ENCODE assay signal across 8 mouse cellular contexts in the genomic region with DNA sequence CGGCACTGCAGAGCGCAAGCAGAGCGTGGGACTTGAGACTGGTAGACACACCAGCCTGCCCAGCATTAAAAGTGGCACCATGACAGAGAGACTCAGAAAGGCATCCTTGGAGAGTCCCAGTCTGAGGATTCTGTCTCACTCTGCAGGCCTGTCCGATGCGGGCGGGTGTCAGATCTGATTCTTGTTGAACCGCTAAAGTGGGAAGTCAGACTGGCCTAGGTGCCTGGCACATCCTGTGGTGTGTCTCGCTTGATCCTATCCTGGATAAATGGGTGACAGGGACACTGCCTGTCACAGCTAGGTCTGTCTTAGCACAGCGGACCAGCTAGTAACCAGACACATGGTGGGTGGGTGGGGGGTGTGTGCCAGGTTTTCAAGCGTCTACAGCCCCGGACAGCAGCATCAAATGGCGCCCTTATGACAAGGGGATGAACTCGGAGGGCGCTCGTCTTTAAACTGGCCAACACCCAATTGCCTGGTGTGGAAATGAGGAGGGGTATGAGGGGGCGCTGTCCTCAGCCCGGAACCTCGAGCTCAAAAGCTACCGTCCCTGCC. TPM values are rescaled to one million over a fixed set of nuclear protein-coding genes. Genes with fewer than 3 reads are reported as not detected.
DNase-seq lines count a peak whose midpoint lies in the region; TF ChIP-seq lines count a peak whose summit lies in the region.

A gene (minus strand): TSS at position 118 of the 555 bp plus-strand sequence.

- TF ChIP-seq CTCF in embryonic fibroblast, embryonic 13.5 days (IDR thresholded peaks at IDR 0.05; ENCODE audit: borderline replicate concordance, insufficient read depth, low read length) = no peak

- 0 out of 2 replicates have a peak, but pooled peaks cover 2% of the 10 kb centered on the region for H3K4me1 ChIP-seq in embryonic fibroblast, embryonic 13.5 days (ENCODE audit: control insufficient read depth, insufficient read depth, low read length)

- no peak for DNase-seq in layer of hippocampus, adult 8-10 months (ENCODE audit: low spot score in 2 of 2)
- no peak for DNase-seq in layer of hippocampus, adult 9-11 months
- no peak for DNase-seq in layer of hippocampus, postnatal 25 days (ENCODE audit: extremely low spot score in 1 of 2, low spot score in 1 of 2)
- DNase-seq in neural tube, embryonic 10.5 days (ENCODE audit: extremely low spot score, low spot score) = peak; percentile 42
- DNase-seq in thymus, postnatal 25 days = no peak
- no peak for DNase-seq in spleen, postnatal 14 days (ENCODE audit: low spot score in 2 of 2)
- no peak for DNase-seq in adrenal gland, postnatal 36 days

- no peak for TF ChIP-seq POLR2A in embryonic fibroblast, embryonic 13.5 days (IDR thresholded peaks at IDR 0.05; ENCODE audit: low read depth, low read length)

- H3K27ac ChIP-seq in embryonic fibroblast, embryonic 13.5 days (ENCODE audit: insufficient read depth, low read length) = no peak within 1 kb of the TSS

- H3K4me3 ChIP-seq in embryonic fibroblast, embryonic 13.5 days (ENCODE audit: insufficient read depth, low read length) = peak within 1 kb of the TSS; percentile 19; the same call in 1 of the 2 replicates

RNA-seq across cellular contexts. Expression of the gene that starts here (rescaled TPM):
- total RNA-seq in layer of hippocampus, adult 8-10 months (2022) = 10 to 100 TPM; 45.9 to 52.4 (median 49.1) TPM
- polyA plus RNA-seq in embryonic fibroblast, embryonic 13.5 days (2011; ENCODE audit: insufficient read length, low read depth, missing spikeins) = not detected in 2 replicates
- total RNA-seq in layer of hippocampus, postnatal 25 days (2021) = 10 to 100 TPM; 45.3 to 46.9 TPM
- total RNA-seq in adrenal gland, postnatal 36 days (2021) = under 1 TPM; 0.49 to 0.96 TPM

Comparison
In these comparisons a context has a peak if more than half of its experiments do, and no peak if none do; other contexts are left out.
1. RNA of the gene that starts here (total RNA-seq): 45.9 to 52.4 TPM in layer of hippocampus, adult 8-10 months and 45.3 to 46.9 TPM in layer of hippocampus, postnatal 25 days; 0.49 to 0.96 TPM in adrenal gland, postnatal 36 days; every median in the first group is over 10 times any median in the second.